Mouse (Mus musculus): Measurements from ENCODE around the gene Pde4b.

- no peak for TF ChIP-seq CTCF (IDR thresholded peaks at IDR 0.05; ENCODE audit: low read depth, low read length)
- TF ChIP-seq GATA1 (IDR thresholded peaks at IDR 0.05; ENCODE audit: borderline replicate concordance, low read length): no peak
Measured at GRCm38 (mm10) chr4:102516982-102517630, 429.8 kb downstream of the Pde4b start.
